Mouse (Mus musculus) liver, embryonic 14.5 days (tissue): ENCODE data around the gene Slx1b.

ENCODE experiments used
- CTCF ChIP-seq: IDR thresholded peaks from 2 replicates; pipeline ENCODE4 v1.5.1; 2016; ENCODE audit warnings: antibody characterized with exemption, low read depth, control low read depth
- EP300 ChIP-seq: IDR thresholded peaks from 2 replicates; pipeline ENCODE4 v1.6.1; 2016; ENCODE audit warnings: antibody characterized with exemption, low read depth

GRCm38 (mm10) chr7:126708175-126708952 lies 12.8 kb upstream of the Slx1b start:
- TF ChIP-seq CTCF (no peak), EP300 (no peak)
